Mouse (Mus musculus) embryo, embryonic 10.5 days (tissue): ENCODE measurements at regions not wholly inside any gene's neighbourhood (a gene's known extent, or its start where the extent isn't known, plus 50 kb on each side); places are given as distances from the start of the nearest gene placed in this dataset.
A peak's percentile ranks its signal among the peaks of the same experiment; 100 is the strongest.

Experiments
- DNase-seq: peaks from one replicate; pipeline ENCODE4 v3.0.0-alpha.2; 2015; ENCODE audit warnings: low spot score

- no peak for DNase-seq
Observed at GRCm38 (mm10) chr10:104255250-104255649, 61.4 kb downstream of the Gm4340 start.

- peak; percentile 35 for DNase-seq
Observed at GRCm38 (mm10) chr10:104274841-104275240, 81.0 kb downstream of the Gm4340 start.

GRCm38 (mm10) chr10:104299146-104299545 is 105.3 kb downstream of the Gm4340 start:
- no peak for DNase-seq
